Mouse (Mus musculus): ENCODE measurements around the gene Emp3.
A peak's percentile ranks its signal among the peaks of the same experiment; 100 is the strongest.
"Not testable (repeated sequence)": the region's sequence is repeated elsewhere in the genome, so short reads cannot be mapped to it uniquely, and the experiment has no call there.

Emp3 gene

GRCm38 (mm10) chr7:45921242-45921621 lies at the start of gene Emp3:
Gene Emp3, minus strand, starts transcription at chr7:45921404.
- DNase-seq (ENCODE audit: low read depth, low spot score), result no peak

GRCm38 (mm10) chr7:45956611-45957010 lies 35.4 kb upstream of the Emp3 start:
- DNase-seq (ENCODE audit: low read depth, low spot score), result no peak

DNA sequence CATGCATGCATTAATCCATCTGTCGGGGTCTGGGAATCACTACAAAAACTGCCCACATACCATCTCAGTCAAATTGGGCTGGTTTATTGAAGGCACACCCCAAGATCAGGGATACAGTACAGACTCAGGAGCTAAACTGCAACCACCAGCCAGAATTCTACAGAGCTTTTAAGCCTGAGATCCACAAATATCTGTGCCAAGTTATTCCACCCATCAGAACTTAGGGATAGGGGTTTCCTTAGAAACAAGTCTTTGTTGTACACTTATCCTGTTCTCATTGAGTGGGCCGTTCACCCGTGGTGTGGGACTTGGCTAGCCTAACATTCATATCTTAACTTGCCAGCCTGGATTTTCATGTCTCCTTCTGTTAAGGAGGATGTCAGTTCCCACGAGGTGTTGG lies 27.9 kb upstream of the Emp3 start:
- no peak for DNase-seq (ENCODE audit: low read depth, low spot score)

GRCm38 (mm10) chr7:45943280-45943679 lies 22.1 kb upstream of the Emp3 start:
- DNase-seq (ENCODE audit: low read depth, low spot score), result not testable (repeated sequence)

GRCm38 (mm10) chr7:45941986-45942385 lies 20.8 kb upstream of the Emp3 start:
- DNase-seq (ENCODE audit: low read depth, low spot score), result no peak

DNA sequence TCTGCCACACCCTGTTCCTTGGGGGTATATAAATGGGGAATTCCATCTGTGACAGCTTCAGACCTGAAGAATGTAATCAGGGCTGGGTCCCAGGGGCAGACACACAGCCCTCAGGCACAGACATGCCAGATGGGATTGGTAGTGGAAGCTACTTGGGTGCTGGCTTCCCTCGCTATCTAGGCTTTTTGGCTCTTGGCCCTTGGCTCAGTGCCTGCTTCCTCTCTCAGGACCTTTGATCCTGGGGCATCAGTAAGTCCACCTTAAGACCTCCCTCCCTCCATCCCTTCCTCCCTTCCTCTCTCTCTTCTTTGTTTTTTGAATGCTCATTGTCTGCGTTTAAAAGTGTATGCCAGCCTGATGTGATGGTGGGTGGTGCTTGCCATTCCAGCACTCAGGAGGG lies 18.6 kb upstream of the Emp3 start:
- no peak for DNase-seq (ENCODE audit: low read depth, low spot score)

- DNase-seq (ENCODE audit: low read depth, low spot score), result peak; percentile 63
These were observed 13.9 kb upstream of the Emp3 start for GRCm38 (mm10) chr7:45935114-45935513.

DNA sequence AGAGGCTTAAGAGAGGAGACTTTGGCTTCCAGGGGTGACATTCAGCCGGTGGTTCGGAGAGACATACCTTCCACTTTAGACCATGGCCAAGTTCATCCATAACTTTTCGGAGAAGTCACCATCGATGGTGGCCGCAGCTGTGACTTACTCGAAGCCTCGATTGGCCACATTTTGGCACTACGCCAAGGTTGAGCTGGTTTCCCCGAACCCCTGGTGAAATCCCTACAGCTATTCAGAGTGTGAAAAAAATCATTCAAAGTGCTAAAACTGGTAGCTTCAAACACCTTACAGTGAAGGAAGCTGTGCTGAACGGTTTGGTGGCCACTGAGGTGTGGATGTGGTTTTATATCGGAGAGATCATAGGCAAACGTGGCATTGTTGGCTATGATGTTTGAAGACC lies 12.6 kb upstream of the Emp3 start:
- not testable (repeated sequence) for DNase-seq (ENCODE audit: low read depth, low spot score)

DNA sequence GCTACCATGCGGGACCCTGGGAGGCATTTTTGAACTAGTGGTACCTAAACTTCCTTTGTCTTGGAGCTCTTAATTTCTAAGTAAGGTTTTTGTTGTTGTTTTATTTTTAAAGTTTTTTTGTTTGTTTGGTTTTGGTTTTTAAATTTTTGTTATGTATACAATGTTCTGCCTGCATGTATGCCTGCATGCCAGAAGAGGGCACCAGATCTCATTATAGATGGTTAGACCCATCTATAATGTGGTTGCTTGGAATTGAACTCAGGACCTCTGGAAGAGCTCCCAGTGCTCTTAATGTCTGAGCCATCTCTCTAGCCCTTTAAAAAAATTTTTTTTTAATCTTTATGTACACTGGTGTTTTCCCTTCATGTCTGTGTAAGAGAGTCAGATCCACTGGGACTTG lies 8.5 kb upstream of the Emp3 start:
- no peak for DNase-seq (ENCODE audit: low read depth, low spot score)

- DNase-seq (ENCODE audit: low read depth, low spot score), result peak; percentile 53
These were observed 7.6 kb upstream of the Emp3 start for GRCm38 (mm10) chr7:45928626-45929295.

- DNase-seq (ENCODE audit: low read depth, low spot score), result peak; percentile 83
These were observed 3.2 kb upstream of the Emp3 start for GRCm38 (mm10) chr7:45924429-45924816.

DNA sequence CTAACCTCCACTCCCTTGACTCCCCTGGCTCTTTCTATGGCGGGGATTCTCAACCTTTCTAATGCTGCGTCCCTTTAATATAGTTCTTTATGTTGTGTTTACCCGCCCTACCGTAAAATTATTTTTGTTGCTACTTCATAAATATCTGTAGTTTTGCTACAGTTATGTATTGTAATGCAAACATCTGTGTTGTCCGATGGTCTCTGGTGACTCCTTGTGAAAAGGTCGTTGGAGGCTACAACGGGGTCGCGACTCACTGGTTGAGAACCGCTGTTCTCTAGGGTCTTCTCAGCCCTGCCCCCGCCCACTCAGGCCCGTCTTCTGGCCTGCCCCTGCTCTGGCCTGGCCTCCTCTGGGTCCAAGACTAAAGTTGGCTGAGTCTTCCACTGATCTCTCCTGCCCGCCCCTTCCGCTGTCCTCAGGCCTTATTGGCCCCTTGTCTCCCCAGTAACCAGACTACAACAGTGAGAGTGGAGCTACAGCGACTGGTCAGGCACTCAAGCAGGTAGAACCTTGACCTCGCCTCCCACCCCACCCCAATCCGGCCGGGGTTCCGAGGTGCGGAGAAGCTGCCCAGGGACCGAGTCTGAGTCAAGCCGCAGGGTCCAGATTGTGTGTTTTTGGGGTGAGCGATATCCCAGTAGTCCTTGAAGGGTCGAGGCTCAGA lies 2.7 kb upstream of the Emp3 start, which contains the start of gene Ccdc114:
TSS of gene Ccdc114 (plus strand) at position 311 of the 667 bp plus-strand sequence.
- DNase-seq (ENCODE audit: low read depth, low spot score), result peak; percentile 87

DNA sequence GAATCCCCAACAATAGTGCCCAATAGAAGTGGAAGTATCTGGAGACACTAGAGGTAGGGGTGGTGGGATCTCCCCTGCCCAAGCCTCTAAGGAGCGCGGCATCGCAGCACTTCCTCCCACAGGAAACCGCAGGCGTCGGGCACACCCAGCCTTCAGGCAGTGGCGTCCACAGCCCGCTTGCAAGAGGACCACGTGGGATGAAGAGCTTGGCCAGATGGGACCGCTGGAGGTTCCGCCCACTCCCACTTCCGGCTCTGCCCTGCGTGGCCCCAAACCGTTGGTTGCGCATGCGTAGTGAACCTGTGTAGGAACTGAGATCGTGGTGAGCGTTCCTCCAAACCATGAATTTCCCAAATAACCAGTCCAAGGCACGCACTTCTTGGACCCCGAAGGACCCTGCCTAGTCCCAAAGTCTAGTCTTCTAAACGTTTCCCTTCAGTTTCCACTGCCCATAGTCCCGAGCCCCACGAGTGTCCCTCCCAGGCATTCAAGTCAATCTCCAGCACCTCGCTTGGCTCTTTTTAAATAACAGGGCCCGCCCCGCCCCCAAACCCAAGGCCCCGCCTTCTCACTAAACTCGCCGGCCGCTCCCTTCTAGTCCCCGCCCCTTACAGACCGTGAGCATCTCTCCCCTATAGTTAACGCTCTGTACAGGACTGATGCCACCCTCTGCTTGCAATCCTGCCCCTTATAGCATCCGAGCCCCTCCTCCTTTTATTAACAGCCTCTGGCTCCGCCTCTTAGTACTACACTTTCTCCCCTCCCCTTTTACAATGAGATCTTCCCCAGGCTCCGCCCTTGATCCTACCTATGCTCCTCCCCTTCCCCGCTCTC lies 1.9 kb upstream of the Emp3 start:
- peak; percentile 98 for DNase-seq (ENCODE audit: low read depth, low spot score)

DNA sequence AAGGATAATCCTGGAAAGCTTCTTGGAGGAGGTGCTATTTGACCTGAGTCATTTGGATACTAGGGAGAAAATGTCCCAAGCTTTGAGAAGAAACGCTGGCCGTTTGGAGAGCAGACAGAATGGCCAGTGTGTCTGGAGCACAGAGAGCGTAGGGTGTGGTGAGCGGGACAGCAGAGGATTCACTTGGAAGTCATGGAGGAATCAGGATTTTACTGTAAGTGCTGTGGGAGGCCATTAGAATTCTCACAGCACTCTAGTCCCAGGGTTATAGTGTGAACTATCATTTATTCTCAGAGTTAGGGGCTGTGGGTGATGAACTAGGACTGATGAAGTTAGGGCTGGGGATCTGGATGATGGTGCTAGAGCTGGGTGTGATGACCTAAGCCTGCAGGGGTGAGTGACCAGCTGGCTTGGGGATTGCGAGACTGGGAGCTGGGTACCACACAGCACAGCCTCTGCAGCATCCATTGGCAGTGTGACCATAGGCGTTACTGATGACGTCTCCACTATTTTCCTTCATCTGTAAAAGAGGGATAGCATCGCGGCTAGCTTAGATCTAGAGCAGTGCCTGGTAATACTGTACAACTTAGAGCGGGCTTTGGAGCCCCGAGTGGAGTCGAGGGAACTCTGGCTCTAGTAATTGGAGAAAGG lies 871 bp upstream of the Emp3 start:
- DNase-seq (ENCODE audit: low read depth, low spot score), result no peak

GRCm38 (mm10) chr7:45920583-45921241 lies 492 bp downstream of the Emp3 start:
- no peak for DNase-seq (ENCODE audit: low read depth, low spot score)

DNA sequence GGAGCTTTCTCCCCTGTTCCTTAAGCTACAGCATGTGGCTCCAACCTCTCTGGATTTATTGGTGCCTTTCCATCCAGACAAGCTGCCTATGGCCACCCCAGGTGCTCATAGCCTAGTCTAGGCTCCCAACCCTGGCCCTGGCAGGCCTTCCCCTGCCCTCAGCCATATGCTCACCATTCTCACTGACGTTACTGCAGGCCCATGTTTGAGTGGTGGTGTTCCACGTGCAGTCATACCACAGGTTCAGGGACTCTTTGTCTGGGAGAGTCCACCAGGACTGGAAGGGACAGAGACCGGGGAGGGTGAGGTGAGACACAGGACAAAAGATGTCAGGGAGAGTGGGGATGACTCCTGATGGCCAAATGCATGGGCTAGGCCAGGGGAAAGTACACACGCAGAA lies 1.4 kb downstream of the Emp3 start:
- DNase-seq (ENCODE audit: low read depth, low spot score), result no peak

GRCm38 (mm10) chr7:45919083-45919671 lies 2.0 kb downstream of the Emp3 start:
- DNase-seq (ENCODE audit: low read depth, low spot score), result peak; percentile 66

- DNase-seq (ENCODE audit: low read depth, low spot score), result no peak
These were observed 3.3 kb downstream of the Emp3 start for GRCm38 (mm10) chr7:45917926-45918325.

DNA sequence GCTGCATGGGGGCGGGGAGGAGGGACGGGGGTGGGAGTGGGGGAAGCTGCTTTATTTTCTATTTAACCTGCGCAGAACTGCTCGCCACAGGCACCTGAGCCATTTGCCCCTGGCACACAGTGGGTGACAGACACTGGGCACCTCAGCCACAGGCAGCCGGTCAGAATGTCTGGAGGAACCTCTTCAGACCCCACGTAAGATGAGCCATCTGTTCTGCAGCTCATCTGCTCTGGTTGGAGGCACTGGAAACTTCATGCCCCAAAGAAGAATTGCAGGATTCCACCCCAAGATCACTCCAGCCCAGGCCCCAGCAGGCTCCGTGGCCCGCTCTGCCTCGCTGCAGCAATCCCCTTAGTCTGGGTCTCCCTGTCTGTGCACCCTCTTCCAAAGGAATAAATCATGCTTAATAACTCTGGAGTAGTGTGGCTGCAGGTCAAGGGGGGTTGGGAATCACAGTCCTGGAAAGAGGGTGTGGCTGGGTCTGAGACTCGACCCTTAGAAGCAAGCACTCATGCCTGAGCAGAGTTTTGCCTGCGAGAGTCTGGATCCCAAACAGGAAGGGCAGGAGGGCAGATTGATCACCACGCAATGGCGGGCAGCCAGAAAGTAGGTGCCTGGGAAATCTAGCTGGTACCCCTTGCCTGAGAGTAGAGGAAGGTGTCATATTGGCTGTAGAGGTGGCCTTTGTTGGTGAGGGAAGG lies 4.0 kb downstream of the Emp3 start:
- peak; percentile 32 for DNase-seq (ENCODE audit: low read depth, low spot score)

Data from ZHBTc4 (cell line).